Mouse (Mus musculus): ENCODE results near the gene Hydin.

The Hydin gene

GRCm38 (mm10) chr8:110444276-110444675, 177.5 kb downstream of the Hydin start:
- no peak for DNase-seq (ENCODE audit: low read depth, low spot score)

GRCm38 (mm10) chr8:110450463-110450862, 183.7 kb downstream of the Hydin start:
- no peak for DNase-seq (ENCODE audit: low read depth, low spot score)

GRCm38 (mm10) chr8:110454466-110454865, 187.7 kb downstream of the Hydin start:
- no peak for DNase-seq (ENCODE audit: low read depth, low spot score)

GRCm38 (mm10) chr8:110457424-110457823, 190.6 kb downstream of the Hydin start:
- DNase-seq (ENCODE audit: low read depth, low spot score), result no peak

- DNase-seq (ENCODE audit: low read depth, low spot score), result no peak
These were observed 195.9 kb downstream of the Hydin start for GRCm38 (mm10) chr8:110462627-110463208.

GRCm38 (mm10) chr8:110463773-110464460, 197.1 kb downstream of the Hydin start:
- no peak for DNase-seq (ENCODE audit: low read depth, low spot score)

GRCm38 (mm10) chr8:110465606-110466005, 198.8 kb downstream of the Hydin start:
- DNase-seq (ENCODE audit: low read depth, low spot score), result no peak

- no peak for DNase-seq (ENCODE audit: low read depth, low spot score)
These were observed 210.5 kb downstream of the Hydin start for GRCm38 (mm10) chr8:110477256-110477655.

GRCm38 (mm10) chr8:110478576-110478975, 211.8 kb downstream of the Hydin start:
- DNase-seq (ENCODE audit: low read depth, low spot score), result no peak

- DNase-seq (ENCODE audit: low read depth, low spot score), result no peak
These were observed 212.6 kb downstream of the Hydin start for GRCm38 (mm10) chr8:110479401-110479800.

GRCm38 (mm10) chr8:110482275-110482674, 215.5 kb downstream of the Hydin start:
- DNase-seq (ENCODE audit: low read depth, low spot score), result no peak

GRCm38 (mm10) chr8:110485234-110485633, 218.5 kb downstream of the Hydin start:
- DNase-seq (ENCODE audit: low read depth, low spot score), result no peak

- DNase-seq (ENCODE audit: low read depth, low spot score), result no peak
These were observed 219.2 kb downstream of the Hydin start for GRCm38 (mm10) chr8:110486020-110486419.

- no peak for DNase-seq (ENCODE audit: low read depth, low spot score)
These were observed 220.9 kb downstream of the Hydin start for GRCm38 (mm10) chr8:110487644-110488043.

- no peak for DNase-seq (ENCODE audit: low read depth, low spot score)
These were observed 222.6 kb downstream of the Hydin start for GRCm38 (mm10) chr8:110489344-110489743.

- no peak for DNase-seq (ENCODE audit: low read depth, low spot score)
These were observed 224.3 kb downstream of the Hydin start for GRCm38 (mm10) chr8:110491118-110491517.

GRCm38 (mm10) chr8:110496286-110496685, 229.5 kb downstream of the Hydin start:
- DNase-seq (ENCODE audit: low read depth, low spot score), result no peak

- DNase-seq (ENCODE audit: low read depth, low spot score), result no peak
These were observed 233.5 kb downstream of the Hydin start for GRCm38 (mm10) chr8:110500253-110500652.

- no peak for DNase-seq (ENCODE audit: low read depth, low spot score)
These were observed 233.9 kb downstream of the Hydin start for GRCm38 (mm10) chr8:110500661-110501060.

- DNase-seq (ENCODE audit: low read depth, low spot score), result no peak
These were observed 234.6 kb downstream of the Hydin start for GRCm38 (mm10) chr8:110501330-110501729.

- DNase-seq (ENCODE audit: low read depth, low spot score), result no peak
These were observed 236.1 kb downstream of the Hydin start for GRCm38 (mm10) chr8:110502880-110503279.

GRCm38 (mm10) chr8:110508766-110509165, 242.0 kb downstream of the Hydin start:
- no peak for DNase-seq (ENCODE audit: low read depth, low spot score)

GRCm38 (mm10) chr8:110519790-110520189, 253.0 kb downstream of the Hydin start:
- DNase-seq (ENCODE audit: low read depth, low spot score), result no peak
